Mouse (Mus musculus) cerebellum, adult 18-20 months (tissue): ENCODE measurements at regions not wholly inside any gene's neighbourhood (a gene's known extent, or its start where the extent isn't known, plus 50 kb on each side); places are given as distances from the start of the nearest gene placed in this dataset.

ENCODE experiments used
- DNase-seq, 2 experiments: peaks; one replicate each; pipeline ENCODE4 v3.0.0; 2021

DNA sequence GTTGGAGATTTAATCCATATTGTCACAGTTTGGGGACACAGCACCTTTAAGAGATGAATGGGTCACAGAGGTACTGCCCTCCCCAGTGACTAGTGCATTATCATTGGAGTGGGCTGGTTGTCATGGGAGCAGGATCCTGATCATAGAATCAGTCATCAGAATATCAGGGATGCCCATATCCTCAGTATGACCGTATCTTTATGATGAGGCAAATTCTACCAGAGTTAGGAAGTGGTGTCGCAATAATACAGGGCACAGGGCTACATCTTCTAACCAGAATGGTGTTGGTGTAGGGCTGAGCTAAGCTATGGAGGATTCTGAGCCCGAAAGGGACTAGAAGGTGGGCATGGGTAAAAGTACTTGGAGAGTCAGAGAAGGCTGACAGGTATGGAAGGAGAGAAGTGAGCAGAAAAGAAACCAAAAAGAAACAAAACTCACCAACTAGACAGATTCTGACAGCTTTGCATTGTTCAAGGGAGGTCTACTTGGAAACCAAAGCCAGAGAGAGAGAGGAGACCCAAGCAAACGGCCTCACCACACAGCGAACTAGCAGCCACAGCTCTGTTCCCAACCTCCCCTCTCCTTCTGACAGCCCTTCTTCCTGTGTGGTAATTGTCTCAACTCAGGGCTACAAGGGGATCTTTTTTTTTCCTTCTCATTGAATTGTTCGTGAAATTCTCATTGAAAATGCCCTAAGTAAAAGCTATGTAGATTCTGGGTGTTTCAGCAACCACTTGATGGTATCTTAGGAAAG, 129.2 kb downstream of the Lrrc30 start:
- DNase-seq, result no peak

DNA sequence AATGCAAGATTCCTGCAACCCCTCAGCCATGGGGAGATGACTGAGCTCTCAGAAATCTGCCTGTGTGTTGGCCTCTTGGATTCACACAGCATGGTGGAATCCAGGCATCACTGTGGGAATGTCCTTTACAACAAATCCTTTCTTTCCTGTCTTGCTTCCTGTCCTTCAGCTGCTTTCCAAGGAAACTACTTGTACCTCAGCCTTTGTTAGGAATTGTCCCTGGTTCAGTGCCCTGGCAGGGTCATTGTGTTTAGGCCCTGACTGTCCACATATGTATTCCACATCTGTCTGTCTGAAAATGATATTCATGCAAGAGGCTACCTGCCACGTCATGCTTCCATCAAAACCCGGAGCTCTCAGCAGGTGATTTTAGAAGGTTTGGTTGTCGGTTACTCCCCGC, 129.9 kb downstream of the Lrrc30 start:
- DNase-seq, result no peak

DNA sequence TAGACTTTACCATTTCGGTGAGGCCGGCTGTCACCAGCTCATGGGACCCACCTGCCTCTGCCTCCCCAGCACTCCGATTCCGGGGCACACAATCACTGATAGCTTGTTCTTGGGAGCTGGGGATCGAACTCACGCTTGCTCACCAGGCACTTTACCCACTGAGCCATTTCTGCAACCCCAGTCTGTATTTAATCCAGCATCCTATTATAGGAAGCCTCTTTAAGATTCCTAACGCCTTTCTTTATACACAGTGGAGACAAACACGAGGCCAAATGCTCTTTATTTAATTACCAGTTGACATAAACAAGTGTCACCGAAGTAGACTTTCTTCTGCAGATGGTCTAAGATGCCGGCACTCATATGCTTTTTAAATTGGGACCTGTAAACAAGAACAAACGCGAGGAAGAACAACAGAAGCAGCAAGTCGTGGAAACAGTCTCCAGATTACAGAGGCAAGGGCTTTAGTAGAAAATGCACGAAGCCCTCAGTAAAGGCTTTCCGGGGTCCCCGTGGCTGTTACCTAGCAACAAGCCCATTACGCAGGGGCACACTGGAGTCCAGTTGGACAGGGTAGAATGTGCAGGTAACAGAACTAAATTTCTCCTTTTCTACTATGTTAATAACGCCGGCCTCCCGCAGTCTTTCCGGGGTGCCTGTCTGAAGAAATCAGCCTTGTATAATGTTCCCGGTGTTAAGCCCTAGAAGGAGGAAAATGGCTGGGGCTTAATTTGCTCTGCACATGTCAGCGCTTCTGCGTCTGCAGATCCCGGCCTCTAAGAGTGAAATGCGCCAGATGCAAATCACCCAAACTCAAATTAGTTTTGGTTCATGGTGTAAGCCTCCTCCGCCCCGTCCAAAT, 132.5 kb downstream of the Lrrc30 start:
- no peak for DNase-seq

DNA sequence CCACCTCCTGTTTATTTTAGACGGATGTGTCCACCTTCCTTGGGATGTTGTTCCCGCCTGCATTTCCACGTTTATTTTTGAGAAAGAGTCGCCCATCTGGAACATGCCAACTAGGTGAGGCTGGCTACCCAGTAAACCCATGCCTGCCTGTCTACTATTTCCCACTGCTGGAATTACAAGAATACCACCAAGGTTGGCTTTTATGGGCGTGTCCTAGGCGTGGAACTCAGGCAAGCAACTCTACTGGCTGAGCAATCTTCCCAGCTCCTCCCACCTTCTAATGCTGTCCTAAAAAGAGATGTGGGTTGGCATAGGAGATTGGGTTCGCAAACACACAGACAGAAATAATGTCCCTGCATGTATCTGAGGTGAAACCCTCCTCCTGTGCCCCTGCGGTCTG, 135.1 kb downstream of the Lrrc30 start:
- DNase-seq, result no peak

DNA sequence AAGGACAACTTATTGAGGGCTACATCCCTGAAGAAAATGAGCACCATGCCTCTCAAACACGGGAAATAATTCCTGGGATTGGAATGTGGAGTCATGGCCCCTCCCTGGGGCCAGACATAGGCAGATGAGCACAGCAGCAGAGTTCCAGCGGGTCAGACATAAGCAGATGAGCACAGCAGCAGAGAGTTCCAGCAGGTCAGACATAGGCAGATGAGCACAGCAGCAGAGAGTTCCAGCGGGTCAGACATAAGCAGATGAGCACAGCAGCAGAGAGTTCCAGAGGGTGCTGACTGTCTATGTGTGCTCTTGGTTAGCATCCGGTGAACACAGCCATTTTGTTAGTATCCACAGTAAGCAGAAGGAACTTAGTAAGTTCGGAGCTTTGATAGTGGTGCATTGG, 126.2 kb upstream of the Ptprm start:
- no peak for DNase-seq

DNA sequence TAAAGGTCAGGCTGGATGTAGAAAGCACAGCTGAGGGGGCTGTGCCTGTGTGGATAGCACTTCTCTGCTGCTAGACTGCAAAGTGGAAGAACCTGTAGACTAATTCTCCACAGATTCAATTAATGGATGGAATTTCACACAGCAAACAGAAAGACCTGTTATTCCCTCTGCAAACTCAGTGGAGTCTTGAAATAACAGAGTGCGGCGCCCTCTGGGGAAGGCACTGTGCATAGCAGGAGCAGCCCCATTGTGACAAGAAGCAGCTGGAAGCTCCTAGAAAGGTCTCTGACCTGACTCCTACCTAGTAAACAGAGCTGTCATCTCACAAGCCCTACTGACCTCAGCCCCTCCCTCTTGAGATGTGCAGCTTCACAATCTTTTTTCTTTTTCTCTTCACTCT, 118.9 kb upstream of the Ptprm start:
- peak; percentile 35 to 47 for DNase-seq

DNA sequence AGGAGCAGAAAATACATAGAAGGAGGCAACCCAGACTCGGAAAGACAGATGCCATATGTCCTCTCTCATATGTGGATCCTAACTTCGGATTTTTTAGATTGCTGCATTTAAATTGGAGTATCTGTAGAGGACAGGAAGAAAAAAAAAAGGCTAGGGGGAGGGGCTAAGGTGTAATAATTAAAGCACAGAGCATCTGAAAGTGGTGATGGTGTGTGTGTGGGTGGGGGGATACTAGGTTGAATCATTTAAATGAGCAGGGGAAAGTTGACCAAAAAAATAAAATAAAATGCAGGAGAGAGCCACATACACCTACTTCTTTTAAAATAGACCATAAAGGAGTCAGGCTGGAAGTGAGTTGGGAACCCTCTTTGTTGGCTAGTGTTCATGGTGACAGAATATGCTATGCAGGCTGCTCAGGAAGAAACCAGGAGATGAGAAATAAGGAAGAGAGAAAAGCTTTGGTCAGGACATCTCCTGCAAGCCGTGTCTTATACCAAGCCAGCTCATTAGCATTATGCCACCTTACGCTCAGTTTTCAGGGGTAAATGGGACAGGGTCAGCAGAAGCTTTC, 104.7 kb upstream of the Ptprm start:
- DNase-seq, result no peak

DNA sequence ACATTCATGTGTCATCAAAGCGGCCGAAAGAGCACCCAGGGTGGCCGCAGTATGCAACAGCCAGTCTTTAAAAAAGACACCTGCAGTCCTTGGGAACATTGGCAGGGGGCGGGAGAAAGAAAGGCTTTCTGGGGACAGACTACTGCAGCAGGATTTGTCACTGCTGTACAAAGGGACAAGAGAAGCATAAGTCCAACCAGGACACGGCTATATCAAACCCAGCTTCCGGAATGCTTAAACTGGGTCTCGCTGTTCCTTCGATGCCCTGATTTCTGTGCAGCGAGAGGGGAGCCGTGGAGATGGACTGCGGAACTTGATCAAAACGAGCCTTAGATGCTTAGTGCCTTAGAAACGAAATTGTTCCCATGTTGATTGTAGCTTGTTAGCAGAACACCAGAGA, 97.7 kb upstream of the Ptprm start:
- DNase-seq, result peak in 1 of 2 experiments; percentile 6

DNA sequence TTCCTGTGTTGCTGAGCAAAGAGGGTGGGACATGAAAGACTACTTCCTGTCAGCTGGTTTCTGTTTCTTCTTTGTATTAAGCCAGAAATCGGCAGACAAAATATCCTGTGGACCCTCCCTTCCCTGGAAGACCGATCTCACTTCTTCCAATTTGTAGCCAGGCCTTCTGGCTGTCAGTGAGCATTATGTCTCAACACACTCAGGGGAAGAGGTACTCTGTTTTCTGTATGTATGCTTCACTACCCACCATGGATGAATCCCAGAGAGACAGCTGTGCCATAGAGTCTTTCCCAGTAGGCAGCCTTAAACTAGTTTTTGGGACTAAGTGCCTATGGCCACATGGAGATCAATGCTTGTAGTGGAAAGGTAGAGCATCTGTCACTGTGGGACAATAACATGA, 96.8 kb upstream of the Ptprm start:
- DNase-seq, result no peak

DNA sequence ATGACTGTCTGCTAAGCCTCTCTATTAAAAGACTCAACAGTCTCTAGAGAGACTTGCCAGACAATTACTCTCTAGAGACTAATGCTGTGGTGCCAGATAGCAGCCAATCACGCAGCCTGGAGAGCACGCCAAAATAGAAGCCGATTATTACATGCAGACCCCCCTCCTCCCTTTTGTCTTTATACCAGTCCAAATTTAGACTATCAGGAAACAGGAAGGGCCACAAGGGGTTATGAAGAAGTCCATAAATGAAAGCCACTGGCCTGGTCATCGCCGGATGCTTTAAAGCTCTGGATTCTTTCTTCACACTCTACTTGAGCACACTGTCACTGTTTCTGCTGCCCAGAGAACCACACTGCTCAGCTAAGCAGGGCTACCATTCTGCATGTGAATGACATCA, 95.8 kb upstream of the Ptprm start:
- no peak for DNase-seq

DNA sequence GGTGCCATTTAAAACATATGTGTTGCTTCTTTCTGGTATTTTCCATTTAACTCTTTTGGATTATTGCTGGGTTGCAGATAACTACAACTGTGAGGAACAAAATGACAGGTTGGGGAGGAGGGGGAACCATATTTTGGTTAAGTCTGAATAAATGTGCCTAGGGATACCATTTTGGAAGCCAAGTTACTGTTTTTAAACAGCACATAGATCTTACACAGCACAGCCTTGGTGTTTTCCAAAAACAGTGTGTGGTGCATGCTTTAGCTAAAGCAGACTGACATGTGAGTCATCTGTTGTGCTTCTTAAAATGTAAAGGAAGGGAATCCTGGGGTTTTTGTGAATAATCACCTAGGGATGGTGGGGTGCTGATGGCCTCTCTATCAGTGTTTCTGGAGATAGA, 91.7 kb upstream of the Ptprm start:
- DNase-seq, result no peak

DNA sequence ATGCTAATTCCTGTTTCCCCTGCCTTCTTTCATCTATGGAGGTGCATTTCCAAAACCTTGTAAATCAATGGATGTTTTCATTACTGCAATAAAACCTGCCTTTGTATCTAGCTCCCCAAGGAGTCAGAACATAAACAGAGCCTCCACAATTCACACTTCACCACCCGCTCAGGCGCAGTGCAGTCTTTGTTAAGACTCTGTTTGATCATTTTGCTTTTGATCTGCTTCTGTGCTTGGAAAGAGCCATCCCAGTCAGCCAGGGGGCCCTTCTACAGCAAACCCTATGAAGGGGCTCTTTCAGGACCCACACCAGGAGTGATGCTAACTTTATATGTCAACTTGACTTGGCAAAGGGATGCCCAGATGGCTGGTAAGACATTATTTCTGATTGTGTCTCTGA, 86.7 kb upstream of the Ptprm start:
- no peak for DNase-seq

DNA sequence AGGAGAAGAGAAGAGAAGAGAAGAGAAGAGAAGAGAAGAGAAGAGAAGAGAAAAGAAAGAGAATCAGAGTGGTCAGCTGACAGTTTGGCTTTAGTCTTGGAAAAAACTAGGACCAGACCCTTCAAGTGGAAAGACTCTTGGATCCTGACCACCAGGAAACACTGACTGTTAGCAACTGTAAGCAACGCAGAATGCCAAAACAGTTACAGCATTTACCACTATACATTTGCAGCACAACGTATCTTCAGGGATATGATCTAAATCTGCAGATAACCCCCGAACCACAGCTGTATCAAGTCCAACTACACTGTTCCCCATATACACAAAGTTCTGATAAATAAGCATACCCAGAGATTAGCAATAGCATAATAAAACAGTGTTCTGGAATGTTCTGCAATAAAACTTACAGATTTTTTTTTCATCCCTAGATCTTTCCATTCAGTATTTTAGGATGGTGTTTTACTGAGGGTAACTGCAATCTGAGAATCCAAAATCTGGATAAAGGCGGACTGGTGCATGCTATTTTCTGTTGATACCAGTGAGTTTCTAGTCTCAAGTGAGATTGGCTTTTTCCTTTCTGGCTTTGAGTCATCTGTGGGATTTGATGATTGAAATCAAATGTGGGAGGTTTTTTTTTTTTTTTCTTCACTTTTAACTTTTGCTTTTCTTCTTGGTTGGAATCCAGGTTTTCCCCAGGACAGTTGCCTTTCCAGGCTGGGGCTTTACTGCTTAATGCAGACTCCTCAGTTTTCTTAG, 65.9 kb upstream of the Ptprm start:
- no peak for DNase-seq

DNA sequence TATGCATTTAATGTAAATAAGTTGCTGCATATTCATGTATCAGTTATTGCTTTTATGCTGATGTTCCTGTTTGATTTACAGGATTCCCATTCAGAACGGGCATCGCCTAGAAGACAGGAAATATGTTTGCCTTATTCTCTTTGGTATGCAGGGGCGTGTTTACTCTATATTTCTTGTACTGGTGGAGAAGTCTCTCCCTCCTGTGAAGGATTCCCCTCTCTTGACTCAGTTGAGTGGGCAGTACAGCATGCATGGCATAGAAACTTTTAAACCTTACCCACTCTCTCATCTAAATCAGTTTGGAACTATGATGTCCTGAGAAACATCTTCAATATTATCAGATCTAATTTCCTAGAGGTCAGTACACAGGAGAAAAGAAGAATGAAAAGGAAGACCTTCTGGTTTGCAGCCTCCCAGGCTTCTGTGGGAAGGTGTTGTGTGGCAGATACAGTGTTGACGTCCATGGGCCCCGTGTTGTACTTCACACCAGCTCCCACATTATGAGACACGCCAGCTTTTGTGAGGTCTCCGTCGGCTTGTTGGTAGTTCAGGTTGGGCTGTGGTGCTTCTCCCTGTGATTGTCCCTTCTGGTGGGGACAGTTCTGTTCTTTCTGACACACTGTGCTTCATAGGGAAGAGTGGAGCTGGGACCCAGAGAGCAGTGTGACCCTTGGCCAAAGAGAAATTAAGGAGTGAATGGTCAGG, 58.4 kb upstream of the Ptprm start:
- no peak for DNase-seq

DNA sequence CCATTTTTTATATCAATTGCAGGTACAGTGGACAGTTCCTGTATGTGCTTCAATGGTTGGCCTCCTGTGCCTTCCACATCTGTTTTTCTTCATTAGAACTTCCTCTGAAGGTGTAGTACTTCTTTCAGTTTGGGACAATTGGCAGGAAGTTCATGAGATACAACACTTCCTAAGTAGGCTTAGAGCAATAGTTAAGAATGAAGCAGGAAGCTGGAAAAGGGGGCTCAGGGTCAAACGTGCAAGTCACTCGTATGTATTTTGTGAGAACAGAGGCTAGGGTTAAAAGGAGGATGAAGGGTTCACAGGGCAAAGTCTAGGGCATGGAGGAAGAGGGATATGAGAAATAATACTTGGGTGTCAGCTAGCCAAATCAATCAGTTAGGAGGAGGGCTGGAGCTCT, 55.7 kb upstream of the Ptprm start:
- DNase-seq, result no peak

DNA sequence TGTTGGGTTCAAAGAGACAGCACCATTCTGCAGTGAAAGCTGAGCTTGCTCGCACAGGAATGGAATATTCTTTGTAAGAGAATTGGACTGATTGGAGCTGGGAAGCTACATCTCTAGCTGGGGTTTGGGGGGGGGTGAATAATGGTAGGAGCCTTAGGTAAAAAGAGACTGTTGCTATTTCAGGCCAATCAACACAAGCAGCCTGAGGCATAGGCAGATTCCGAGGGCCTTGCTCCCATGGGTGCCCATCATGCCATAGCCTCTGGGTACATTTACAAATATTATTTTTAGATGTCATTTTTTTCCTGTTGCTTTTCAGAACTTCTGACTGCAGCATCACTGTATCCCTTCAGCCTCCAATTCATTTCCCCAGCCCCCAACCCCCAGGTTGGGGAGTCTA, 51.7 kb upstream of the Ptprm start:
- no peak for DNase-seq
